Mouse (Mus musculus) E14TG2a.4 (cell line): Measurements from ENCODE around the gene Gm3625.
A peak's percentile ranks its signal among the peaks of the same experiment; 100 is the strongest.
"Not testable (repeated sequence)": the region's sequence is repeated elsewhere in the genome, so short reads cannot be mapped to it uniquely, and the experiment has no call there.

ENCODE experiments used
- H3K27me3 ChIP-seq: 2 replicates; pipeline ENCODE4 v1.6.1; 2014; ENCODE audit warnings: low read length, control low read depth; ENCODE audit not compliant: insufficient read depth
- H3K36me3 ChIP-seq: 2 replicates; pipeline ENCODE4 v1.6.1; 2014; ENCODE audit warnings: low read length, control low read depth; ENCODE audit not compliant: insufficient read depth
- H3K4me1 ChIP-seq: replicated peaks from 2 replicates; pipeline ENCODE4 v1.6.1; 2014; ENCODE audit warnings: low read depth, low read length, control low read depth
- H3K4me3 ChIP-seq: replicated peaks from 2 replicates; pipeline ENCODE4 v1.5.1; 2014; ENCODE audit warnings: mild to moderate bottlenecking, low read length
- H3K9me3 ChIP-seq: 2 replicates; pipeline ENCODE4 v1.6.1; 2014; ENCODE audit warnings: low read length, control low read depth
- CTCF ChIP-seq: conservative IDR thresholded peaks from 2 replicates; pipeline ENCODE4 v1.5.1; 2014; ENCODE audit warnings: low read length
- NANOG ChIP-seq: IDR thresholded peaks from 2 replicates; pipeline ENCODE4 v1.6.1; 2014; ENCODE audit warnings: borderline replicate concordance, low read length, mixed read lengths
- POU5F1 ChIP-seq: IDR thresholded peaks from 2 replicates; pipeline ENCODE4 v1.6.1; 2014; ENCODE audit warnings: low read length, borderline replicate concordance

Gene Gm3625

DNA sequence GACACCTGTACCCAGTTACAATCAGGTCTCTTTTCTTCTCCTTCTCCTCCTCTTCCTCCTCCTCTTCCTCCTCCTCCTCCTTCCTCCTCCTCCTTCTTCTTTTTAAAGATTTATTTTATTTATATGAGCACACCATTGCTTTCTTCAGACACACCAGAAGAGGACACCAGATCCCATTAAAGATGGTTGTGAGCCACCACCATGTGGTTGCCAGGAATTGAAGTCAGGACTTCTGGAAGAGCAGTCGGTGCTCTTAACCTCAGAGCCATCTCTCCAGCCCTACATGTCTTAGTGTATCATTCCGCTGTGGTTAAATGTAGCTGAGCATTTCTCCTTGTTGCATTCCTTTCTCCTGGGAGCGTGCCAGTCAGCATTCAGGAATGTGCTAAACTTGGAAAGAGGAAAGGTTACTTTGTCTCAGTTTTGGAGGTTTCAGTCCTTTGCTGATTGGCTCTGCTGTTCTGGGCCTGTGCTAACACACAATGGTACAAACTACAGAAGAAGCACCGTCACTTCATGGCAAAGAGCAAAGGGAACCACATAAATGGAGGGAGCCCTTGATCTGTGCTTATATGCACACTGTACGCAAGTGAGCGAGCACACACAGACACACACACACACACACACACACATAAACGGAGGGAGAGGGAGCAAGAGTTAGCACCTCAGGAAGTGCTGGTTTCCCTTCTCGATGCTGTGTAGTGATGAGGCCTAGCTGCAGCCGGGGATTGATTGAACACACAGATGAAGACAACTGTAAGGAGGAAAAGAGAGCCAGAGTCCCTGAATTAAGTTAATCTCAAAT, 34.0 kb downstream of the Gm3625 start:
- TF ChIP-seq POU5F1 = no peak
- TF ChIP-seq CTCF = no peak
- TF ChIP-seq NANOG = no peak
- Histone ChIP-seq H3K36me3 (peaks cover 7% of the 10 kb centered on the region), H3K4me1 (peaks cover 55% of the 10 kb centered on the region), H3K4me3 (no peak overlapping the region), H3K27me3 (no peaks in the 10 kb centered on the region), H3K9me3 (peaks cover 32% of the 10 kb centered on the region)

GRCm38 (mm10) chr12:4558013-4558412, 34.7 kb downstream of the Gm3625 start:
- Histone ChIP-seq H3K4me1 (peaks cover 55% of the 10 kb centered on the region), H3K36me3 (peaks cover 7% of the 10 kb centered on the region), H3K4me3 (no peak overlapping the region), H3K9me3 (peaks cover 32% of the 10 kb centered on the region), H3K27me3 (no peaks in the 10 kb centered on the region)
- TF ChIP-seq CTCF = no peak
- no peak for TF ChIP-seq NANOG
- no peak for TF ChIP-seq POU5F1

GRCm38 (mm10) chr12:4557436-4557835, 35.3 kb downstream of the Gm3625 start:
- TF ChIP-seq CTCF = no peak
- TF ChIP-seq POU5F1 = no peak
- no peak for TF ChIP-seq NANOG
- Histone ChIP-seq H3K27me3 (no peaks in the 10 kb centered on the region), H3K9me3 (peaks cover 32% of the 10 kb centered on the region), H3K4me3 (peak overlapping the region; percentile 5; the same call in 1 of the 2 replicates), H3K4me1 (peaks cover 58% of the 10 kb centered on the region), H3K36me3 (peaks cover 7% of the 10 kb centered on the region)

- H3K36me3 ChIP-seq = peaks cover 10% of the 10 kb centered on the region
- peaks cover 27% of the 10 kb centered on the region for H3K9me3 ChIP-seq
- H3K4me3 ChIP-seq = peak overlapping the region; percentile 5; the same call in 1 of the 2 replicates
- TF ChIP-seq POU5F1 (no peak), NANOG (no peak), CTCF (no peak)
- no peaks in the 10 kb centered on the region for H3K27me3 ChIP-seq
- peaks cover 62% of the 10 kb centered on the region for H3K4me1 ChIP-seq
Observed at GRCm38 (mm10) chr12:4556891-4557290, 35.8 kb downstream of the Gm3625 start.

DNA sequence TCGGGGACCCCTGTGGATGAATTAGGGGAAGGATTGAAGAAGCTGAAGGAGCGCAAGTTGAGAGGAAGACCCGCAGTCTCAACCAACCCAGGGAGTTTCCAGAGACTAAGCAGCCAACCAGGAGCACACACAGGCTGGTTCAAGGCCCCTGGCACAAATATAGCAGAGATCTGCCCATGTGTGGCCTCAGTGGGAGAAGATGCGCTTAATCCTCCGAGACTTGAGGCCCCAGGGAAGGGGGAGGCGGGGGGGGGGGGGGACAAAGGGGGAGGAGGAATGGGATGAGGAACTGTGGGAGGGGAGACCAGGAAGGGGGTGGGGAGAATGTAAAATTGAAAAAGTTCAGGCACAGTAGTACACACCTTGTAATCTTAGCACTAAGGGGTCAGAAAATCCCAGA, 37.3 kb downstream of the Gm3625 start:
- Histone ChIP-seq H3K36me3 (peaks cover 12% of the 10 kb centered on the region), H3K9me3 (peaks cover 12% of the 10 kb centered on the region), H3K4me3 (peak overlapping the region; percentile 48), H3K27me3 (no peaks in the 10 kb centered on the region), H3K4me1 (peaks cover 74% of the 10 kb centered on the region)
- TF ChIP-seq CTCF (no peak), POU5F1 (no peak), NANOG (no peak)

DNA sequence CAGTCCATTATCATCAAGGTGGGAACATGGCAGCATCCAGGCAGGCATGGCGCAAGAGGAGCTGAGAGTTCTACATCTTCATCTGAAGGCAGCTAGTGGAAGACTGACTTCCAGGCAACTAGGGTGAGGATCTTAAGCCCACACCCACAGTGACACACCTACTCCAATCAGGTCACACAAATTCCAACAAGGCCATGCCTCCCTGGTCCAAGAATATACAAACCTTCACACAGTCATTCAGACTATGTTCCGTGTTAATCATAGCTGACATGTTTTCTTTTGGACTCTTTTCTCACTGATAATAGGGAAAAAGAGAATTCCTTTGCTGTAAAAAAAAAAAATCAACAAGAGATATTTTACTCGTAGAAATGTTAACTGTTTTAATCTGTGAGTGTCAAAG, 39.0 kb downstream of the Gm3625 start:
- not testable (repeated sequence) for H3K27me3 ChIP-seq, H3K9me3 ChIP-seq, H3K36me3 ChIP-seq
- Histone ChIP-seq H3K4me1 (peaks cover 65% of the 10 kb centered on the region), H3K4me3 (peak overlapping the region; percentile 83)

DNA sequence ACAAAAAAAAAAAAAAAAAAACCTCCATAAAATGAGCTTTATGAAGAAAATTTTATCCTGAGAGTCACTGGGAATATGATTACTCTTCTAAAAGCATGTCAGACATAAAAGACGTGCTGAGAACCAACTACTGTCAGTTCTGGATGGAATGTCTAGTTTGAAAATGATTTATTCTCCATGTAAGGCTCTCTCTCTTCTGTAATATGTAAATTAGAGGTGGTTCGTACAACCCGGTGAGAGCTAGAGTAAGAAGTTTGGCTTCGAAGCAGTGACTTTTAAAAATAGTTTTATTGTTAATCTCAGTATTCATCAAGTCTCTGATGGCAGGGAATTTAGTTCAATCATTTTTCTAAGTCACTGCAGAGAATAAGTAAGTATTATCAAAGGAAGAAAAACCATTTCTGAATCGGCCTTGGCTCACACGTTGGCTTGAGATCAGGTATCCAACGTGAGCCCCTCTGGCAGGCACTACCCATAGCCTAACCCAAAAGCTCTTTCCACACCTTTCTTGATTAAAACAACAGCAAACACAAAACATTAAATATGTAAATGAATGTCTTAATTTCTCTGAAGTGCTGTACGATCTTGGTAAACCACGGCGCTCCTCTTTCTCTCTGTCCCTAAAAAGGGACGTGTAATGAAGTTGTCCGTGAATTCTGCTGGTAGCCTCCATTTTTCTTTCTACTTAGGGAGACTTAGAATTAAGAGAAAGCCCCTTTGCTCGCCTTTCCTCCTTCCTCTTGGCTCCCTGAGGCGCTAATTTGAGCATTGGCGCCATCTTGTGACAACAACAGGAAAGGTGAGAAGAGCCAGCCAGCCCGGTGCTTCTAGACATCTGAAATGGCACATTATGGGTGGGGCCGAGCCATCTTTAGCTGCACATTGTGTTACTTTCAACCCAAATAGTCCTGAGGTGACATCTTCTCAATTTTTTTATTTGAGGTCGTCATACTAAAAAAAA, 44.4 kb downstream of the Gm3625 start:
- Histone ChIP-seq H3K4me1 (peaks cover 43% of the 10 kb centered on the region), H3K36me3 (peaks cover 6% of the 10 kb centered on the region; the same call in 1 of the 2 replicates), H3K9me3 (peaks cover 5% of the 10 kb centered on the region; the same call in 1 of the 2 replicates), H3K4me3 (no peak overlapping the region), H3K27me3 (no peaks in the 10 kb centered on the region)
- TF ChIP-seq CTCF = peak; percentile 56
- TF ChIP-seq POU5F1 = no peak

GRCm38 (mm10) chr12:4547557-4547956, 45.2 kb downstream of the Gm3625 start:
- TF ChIP-seq NANOG (no peak), CTCF (no peak), POU5F1 (no peak)

More at GRCm38 (mm10) chr12:4547557-4547956, 45.2 kb downstream of the Gm3625 start:
- Histone ChIP-seq H3K4me1 (peaks cover 40% of the 10 kb centered on the region), H3K27me3 (no peaks in the 10 kb centered on the region), H3K36me3 (peaks cover 6% of the 10 kb centered on the region; the same call in 1 of the 2 replicates), H3K9me3 (peaks cover 5% of the 10 kb centered on the region; the same call in 1 of the 2 replicates), H3K4me3 (peak overlapping the region; percentile 61)
